Mouse (Mus musculus) liver, postnatal 0 days (tissue): ENCODE measurements around the gene Emd.

Source experiments
- CTCF ChIP-seq: sonication (generic); IDR thresholded peaks from 2 replicates; pipeline ENCODE4 v1.5.1; 2016; ENCODE audit warnings: antibody characterized with exemption, low read depth
- EP300 ChIP-seq: IDR thresholded peaks from 2 replicates; pipeline ENCODE4 v1.6.1; 2016; ENCODE audit warnings: antibody characterized with exemption, low read depth, mild to moderate bottlenecking

- TF ChIP-seq CTCF (no peak), EP300 (no peak)
Measured at GRCm38 (mm10) chrX:74296538-74297448, 42.3 kb downstream of the Emd start, which contains the start of gene Atp6ap1.
